Mouse (Mus musculus): ENCODE measurements around the gene Tmem131. TPM values are rescaled to one million over a fixed set of nuclear protein-coding genes. Genes with fewer than 3 reads are reported as not detected.
"Not testable (repeated sequence)": the region's sequence is repeated elsewhere in the genome, so short reads cannot be mapped to it uniquely, and the experiment has no call there.

Tmem131 gene
- total RNA-seq, 2 experiments from 2014 or later: 32.9 to 35.9 TPM

- intact Hi-C loops (cut with DNase I): loop anchor here (5.0 kb wide), 1 partner anchor 60 kb away; no protein-coding TSS in a partner anchor
Observed at GRCm38 (mm10) chr1:36921614-36922393, 21.7 kb downstream of the Tmem131 start.

GRCm38 (mm10) chr1:36920726-36921125 lies 22.7 kb downstream of the Tmem131 start:
- intact Hi-C loops (cut with DNase I): loop anchor here (5.0 kb wide), 1 partner anchor 58 kb away; no protein-coding TSS in a partner anchor
- DNase-seq: peak; percentile 46 to 61

More at GRCm38 (mm10) chr1:36921614-36922393, 21.7 kb downstream of the Tmem131 start:
- DNase-seq: no peak

- intact Hi-C loops (cut with DNase I): loop anchor here (5.0 kb wide), 1 partner anchor 58 kb away; no protein-coding TSS in a partner anchor
- peak; percentile 78 to 80 for DNase-seq
Observed at GRCm38 (mm10) chr1:36920154-36920716, 23.2 kb downstream of the Tmem131 start.

GRCm38 (mm10) chr1:36919728-36920127 lies 23.7 kb downstream of the Tmem131 start:
- DNase-seq: peak in 1 of 2 experiments; percentile 31
- intact Hi-C loops (cut with DNase I): loop anchor here (5.0 kb wide), 1 partner anchor 57 kb away; no protein-coding TSS in a partner anchor

- no peak for DNase-seq
- intact Hi-C loops (cut with DNase I): no loop called here
Observed at GRCm38 (mm10) chr1:36917423-36917822, 26.0 kb downstream of the Tmem131 start.

- intact Hi-C loops (cut with DNase I): no loop called here
- DNase-seq: no peak
Observed at GRCm38 (mm10) chr1:36915200-36915580, 28.3 kb downstream of the Tmem131 start.

- intact Hi-C loops (cut with DNase I): no loop called here
- DNase-seq: no peak
Observed at GRCm38 (mm10) chr1:36914455-36915199, 28.8 kb downstream of the Tmem131 start.

GRCm38 (mm10) chr1:36913806-36914205 lies 29.7 kb downstream of the Tmem131 start:
- no peak for DNase-seq
- intact Hi-C loops (cut with DNase I): no loop called here

GRCm38 (mm10) chr1:36912239-36912638 lies 31.2 kb downstream of the Tmem131 start:
- intact Hi-C loops (cut with DNase I): no loop called here
- no peak for DNase-seq

- intact Hi-C loops (cut with DNase I): no loop called here
Observed at GRCm38 (mm10) chr1:36911603-36912002, 31.9 kb downstream of the Tmem131 start.

GRCm38 (mm10) chr1:36910397-36910796 lies 33.1 kb downstream of the Tmem131 start:
- intact Hi-C loops (cut with DNase I): no loop called here
- DNase-seq: no peak

More at GRCm38 (mm10) chr1:36911603-36912002, 31.9 kb downstream of the Tmem131 start:
- no peak for DNase-seq

- DNase-seq; intact Hi-C loops (cut with DNase I): not testable (repeated sequence)
Observed at GRCm38 (mm10) chr1:36909965-36910364, 33.5 kb downstream of the Tmem131 start.

GRCm38 (mm10) chr1:36905216-36905615 lies 38.2 kb downstream of the Tmem131 start:
- intact Hi-C loops (cut with DNase I): no loop called here
- no peak for DNase-seq

- DNase-seq: no peak
- intact Hi-C loops (cut with DNase I): no loop called here
Observed at GRCm38 (mm10) chr1:36904489-36904888, 39.0 kb downstream of the Tmem131 start.

GRCm38 (mm10) chr1:36904084-36904451 lies 39.4 kb downstream of the Tmem131 start:
- intact Hi-C loops (cut with DNase I): no loop called here
- DNase-seq: no peak

GRCm38 (mm10) chr1:36903376-36904083 lies 39.9 kb downstream of the Tmem131 start:
- intact Hi-C loops (cut with DNase I): no loop called here
- no peak for DNase-seq

GRCm38 (mm10) chr1:36902533-36903315 lies 40.7 kb downstream of the Tmem131 start:
- intact Hi-C loops (cut with DNase I): no loop called here
- DNase-seq: no peak

GRCm38 (mm10) chr1:36899622-36900021 lies 43.8 kb downstream of the Tmem131 start:
- no peak for DNase-seq
- intact Hi-C loops (cut with DNase I): no loop called here

- no peak for DNase-seq
- intact Hi-C loops (cut with DNase I): no loop called here
Observed at GRCm38 (mm10) chr1:36896423-36896822, 47.0 kb downstream of the Tmem131 start.

- intact Hi-C loops (cut with DNase I): no loop called here
- no peak for DNase-seq
Observed at GRCm38 (mm10) chr1:36895452-36895851, 48.0 kb downstream of the Tmem131 start.
